Mouse (Mus musculus): Measurements from ENCODE around the gene Zc3h7a. TPM values are rescaled to one million over a fixed set of nuclear protein-coding genes. Genes with fewer than 3 reads are reported as not detected.
"Not testable (repeated sequence)": the region's sequence is repeated elsewhere in the genome, so short reads cannot be mapped to it uniquely, and the experiment has no call there.

The Zc3h7a gene
- total RNA-seq, 2 experiments from 2014 or later: 19.8 to 26.0 TPM

DNA sequence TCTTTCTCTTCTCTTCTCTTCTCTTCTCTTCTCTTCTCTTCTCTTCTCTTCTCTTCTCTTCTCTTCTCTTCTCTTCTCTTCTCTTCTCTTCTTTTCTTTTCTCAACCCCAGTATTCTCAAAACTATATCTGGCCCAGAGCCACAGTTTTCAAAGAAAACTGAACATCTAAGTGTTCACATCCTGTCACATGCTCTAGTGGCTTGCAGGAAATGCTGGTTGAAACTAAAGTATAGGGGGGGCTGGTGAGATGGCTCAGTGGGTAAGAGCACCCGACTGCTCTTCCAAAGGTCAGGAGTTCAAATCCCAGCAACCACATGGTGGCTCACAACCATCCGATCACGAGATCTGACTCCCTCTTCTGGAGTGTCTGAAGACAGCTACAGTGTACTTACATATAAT lies 18.5 kb downstream of the Zc3h7a start:
- intact Hi-C loops (cut with DNase I); DNase-seq: not testable (repeated sequence)

DNA sequence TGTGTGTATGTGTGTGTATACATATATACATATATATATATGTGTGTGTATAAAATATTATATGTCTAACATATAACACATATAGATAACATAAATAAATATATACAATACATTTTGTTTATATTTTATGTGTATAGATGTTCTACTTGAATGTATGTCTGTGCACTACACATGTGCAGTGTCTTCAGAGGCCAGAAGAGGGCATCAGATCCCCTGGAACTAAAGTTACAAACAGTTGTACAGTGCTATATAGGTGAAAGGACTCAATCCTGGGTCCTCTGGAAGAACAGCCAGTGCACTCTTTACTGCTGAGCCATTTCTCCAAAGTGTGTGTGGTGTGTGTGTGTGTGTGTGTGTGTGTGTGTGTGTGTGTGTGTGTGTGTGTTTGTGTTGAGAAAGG lies 21.7 kb downstream of the Zc3h7a start:
- no peak for DNase-seq
- intact Hi-C loops (cut with DNase I): no loop called here

DNA sequence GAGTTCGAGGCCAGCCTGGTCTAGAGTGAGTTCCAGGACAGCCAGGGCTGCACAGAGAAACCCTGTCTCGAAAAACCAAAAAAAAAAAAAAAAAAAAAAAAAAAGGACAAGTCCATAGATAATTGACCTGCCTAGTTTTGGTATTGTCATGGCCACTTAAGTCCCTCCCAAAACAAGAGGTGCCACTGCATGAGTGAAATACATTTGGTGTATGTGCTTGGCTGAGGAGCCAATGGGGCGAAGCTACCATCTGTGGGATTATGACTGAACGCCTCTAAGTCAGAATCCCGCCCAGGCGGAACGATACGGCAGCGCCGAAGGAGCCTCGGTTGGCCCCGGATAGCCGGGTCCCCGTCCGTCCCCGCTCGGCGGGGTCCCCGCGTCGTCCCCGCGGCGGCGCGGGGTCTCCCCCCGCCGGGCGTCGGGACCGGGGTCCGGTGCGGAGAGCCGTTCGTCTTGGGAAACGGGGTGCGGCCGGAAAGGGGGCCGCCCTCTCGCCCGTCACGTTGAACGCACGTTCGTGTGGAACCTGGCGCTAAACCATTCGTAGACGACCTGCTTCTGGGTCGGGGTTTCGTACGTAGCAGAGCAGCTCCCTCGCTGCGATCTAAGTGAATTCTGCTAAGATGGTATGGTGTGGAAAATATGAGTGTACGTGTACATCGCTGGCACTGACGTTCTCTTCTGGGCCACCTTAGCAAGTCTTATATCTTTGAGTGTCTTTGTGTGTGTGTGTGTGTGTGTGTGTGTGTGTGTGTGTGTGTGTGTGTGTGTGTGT lies 32.3 kb downstream of the Zc3h7a start:
- intact Hi-C loops (cut with DNase I): not testable (repeated sequence)
- DNase-seq: peak; percentile 100

DNA sequence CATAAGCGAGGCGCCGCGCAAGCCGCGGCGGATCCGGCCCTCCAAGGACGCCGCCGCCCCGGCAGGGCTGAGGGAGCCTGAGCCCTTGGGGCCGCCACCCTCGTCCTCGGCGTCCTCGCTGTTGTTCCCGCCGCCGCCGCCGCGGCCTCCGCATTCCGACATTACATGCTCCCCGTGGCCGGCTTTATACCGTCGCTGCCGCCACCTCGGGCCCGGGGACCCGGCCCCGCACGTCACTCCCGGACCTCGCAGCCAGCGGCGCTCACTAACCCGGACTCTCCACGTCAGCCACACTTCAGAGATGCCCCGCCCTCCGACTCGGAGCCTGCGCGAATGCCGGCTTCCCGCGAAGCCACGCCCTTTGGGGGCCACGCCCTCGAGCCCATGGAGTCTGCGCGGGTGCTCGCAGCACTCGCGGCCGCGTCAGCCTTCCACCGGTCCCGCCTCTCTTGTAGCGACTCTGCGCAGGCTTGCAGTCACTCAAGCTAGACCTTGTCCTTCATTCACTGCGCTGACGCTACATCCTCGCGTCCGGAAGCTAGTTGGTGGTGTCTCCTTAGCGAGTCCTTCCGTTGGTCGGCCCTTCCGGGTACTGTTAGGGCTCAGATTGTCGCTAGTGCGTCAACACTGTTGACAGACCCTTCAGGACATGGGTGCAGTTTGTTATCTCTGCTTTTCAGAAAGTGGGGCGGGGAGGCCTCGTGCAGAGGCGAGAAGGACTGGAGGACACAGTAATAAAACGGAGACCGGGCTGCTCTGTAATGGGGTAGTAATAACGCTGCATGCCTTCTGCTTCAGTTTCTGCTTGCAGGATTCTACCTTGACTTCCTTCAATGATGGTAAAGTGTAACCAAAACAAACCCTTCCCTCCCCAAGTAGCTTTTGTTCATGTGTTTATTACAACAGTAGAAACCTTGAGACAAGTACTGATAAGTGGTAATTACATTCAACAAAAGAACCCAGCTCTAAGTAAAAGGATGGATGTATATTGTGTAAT lies 41.5 kb downstream of the Zc3h7a start, which contains the start of gene Txndc11:
Gene Txndc11 (minus strand): TSS at position 303 of the 997 bp plus-strand sequence.
- peak; percentile 99 for DNase-seq
- intact Hi-C loops (cut with DNase I): loop anchor here (2.0 to 5.0 kb wide), 3 partner anchors 68 to 347 kb away; partner anchors contain the start of genes Gspt1, Rsl1d1, Socs1 and Tnp2

DNA sequence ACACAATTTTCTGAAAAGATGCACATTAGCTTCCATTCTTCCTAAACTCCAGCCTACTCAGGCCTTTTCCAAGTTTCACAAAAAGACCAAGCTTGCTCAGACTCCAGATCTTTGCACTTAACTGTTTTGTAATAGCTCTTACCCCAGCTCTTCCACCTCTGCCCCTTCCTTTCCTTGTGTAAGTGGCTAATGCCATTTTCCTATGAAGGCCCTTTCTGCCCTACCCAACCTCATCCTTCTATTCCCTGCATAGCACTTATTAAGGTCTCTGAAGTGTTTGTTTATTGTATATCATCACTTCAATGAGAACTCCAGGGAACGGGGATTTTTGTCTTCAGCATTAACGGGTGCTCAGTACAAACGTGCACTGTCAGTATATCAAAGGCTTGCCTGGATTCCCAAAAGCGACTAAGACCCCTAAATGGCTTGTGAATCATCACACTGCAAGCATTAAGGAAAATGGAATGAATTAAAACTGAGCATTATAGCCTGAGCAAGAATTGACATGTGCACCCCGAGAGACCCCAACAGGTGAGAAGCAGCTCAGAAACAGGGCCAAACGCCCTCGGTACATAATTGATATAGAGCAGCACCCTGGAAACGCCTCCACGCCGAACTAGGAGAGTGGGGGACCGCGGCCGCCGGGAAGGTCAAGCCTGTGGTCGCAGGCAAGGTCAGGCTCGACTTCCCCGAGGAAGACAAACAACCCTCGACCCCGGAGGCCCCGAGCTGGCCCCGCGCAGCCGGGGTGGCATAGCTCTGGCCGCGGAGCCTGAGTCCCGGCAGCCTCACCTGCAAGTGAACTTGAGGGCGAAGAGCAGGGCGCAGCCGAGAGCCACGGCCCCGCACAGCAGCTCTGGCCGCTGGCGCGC lies 42.5 kb downstream of the Zc3h7a start:
- DNase-seq: no peak
- intact Hi-C loops (cut with DNase I): loop anchor here (2.0 to 5.0 kb wide), 4 partner anchors 67 to 346 kb away; partner anchors contain the start of genes Gspt1, Litaf, Rsl1d1 and Socs1

DNA sequence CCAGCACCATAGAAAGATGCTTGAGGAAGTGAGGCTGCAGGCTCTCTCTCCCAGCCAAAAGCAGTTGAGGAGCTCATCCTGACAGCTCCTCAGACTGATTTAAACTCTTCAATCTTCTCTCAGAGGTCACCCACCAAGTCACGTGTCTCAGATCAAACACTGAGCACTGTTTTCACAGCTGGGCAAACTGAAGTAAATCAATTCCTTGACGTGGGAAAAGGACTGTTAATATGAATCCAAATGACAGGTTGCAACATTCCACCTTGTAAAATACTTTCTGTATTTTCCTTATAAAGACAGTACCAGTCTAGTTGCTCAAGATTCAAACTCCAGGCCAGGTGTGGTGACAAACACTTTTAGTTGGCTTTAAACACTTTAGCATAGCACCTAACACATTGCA lies 43.4 kb downstream of the Zc3h7a start:
- intact Hi-C loops (cut with DNase I): loop anchor here (2.0 to 5.0 kb wide), 3 partner anchors 66 to 346 kb away; partner anchors contain the start of genes Gspt1, Litaf, Socs1 and Tnp2
- DNase-seq: no peak

DNA sequence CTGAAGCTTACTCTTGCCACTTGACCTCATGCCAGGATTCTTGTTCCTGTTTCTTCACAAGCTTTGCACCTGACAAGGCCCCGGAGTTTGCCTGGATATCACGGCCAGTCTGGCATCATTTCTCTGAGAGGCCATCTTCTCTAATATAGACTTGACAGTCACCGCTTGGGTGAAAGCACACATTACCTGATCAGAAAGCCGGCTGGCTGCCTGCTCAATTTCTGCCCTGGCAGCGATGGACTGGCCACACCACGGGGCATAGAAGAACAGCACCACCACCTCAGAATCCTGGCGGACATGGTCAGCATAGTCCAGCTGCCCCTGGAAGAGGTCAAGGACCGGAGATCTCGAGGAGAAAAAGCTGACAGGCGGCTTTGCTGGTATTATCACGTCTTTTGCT lies 47.9 kb downstream of the Zc3h7a start:
- DNase-seq: no peak
- intact Hi-C loops (cut with DNase I): no loop called here

DNA sequence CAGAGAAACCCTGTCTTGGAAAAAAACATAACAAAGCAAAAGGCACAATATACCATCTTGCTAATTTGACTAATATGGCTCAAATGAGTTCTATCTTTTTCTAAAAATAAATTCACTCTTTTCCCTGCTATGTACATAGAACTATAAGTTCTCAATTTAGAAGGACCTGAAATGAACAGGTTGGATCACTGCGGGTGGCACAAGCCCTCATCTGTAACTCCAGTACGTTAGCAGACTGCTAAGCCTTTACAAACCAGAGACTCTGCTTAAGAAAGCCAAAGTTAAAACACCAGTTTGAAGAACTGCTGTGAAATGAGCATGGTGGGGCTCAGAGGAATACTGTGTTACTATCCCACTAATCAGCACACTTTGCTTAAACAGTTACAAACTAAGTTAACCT lies 50.8 kb downstream of the Zc3h7a start:
- no peak for DNase-seq
- intact Hi-C loops (cut with DNase I): no loop called here

DNA sequence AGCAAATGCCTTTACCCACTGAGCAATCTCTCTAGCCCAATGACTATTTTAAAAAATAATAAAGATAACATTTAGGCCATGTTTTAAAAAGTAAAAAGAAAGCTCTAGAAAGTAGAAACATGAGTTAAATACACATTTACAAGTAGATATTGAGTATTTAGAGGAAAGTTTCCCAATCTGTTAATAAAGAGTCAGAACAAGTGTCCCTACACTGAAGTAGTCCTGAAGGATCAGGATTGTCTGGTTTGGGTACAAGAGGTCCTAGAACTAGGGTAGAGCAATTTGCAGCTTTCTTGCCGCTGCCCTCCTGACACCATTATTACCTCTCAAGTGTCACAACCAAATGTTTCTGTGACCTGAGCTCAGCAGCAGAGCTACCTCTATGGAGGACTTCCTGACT lies 52.1 kb downstream of the Zc3h7a start:
- intact Hi-C loops (cut with DNase I): no loop called here

DNA sequence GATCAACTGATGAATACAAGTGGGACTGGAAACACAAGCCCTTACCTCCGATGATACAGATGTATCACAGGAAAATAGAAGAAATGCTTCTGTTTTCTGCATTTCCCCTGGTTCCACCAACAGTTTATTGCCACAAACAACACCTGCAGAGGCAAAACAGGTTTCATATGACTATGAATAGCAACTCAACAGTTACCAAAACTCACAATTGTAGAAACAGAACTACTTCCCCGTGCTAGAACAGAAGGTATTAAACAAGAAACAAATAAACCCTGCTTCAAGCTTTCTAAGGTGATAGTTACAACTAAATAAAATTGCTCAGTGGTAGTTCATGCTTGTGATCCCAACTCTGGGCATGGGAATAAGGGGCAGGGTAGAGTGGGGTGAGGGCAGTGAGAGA lies 53.6 kb downstream of the Zc3h7a start:
- DNase-seq: no peak
- intact Hi-C loops (cut with DNase I): no loop called here

More for the DNA sequence above, 52.1 kb downstream of the Zc3h7a start:
- no peak for DNase-seq

DNA sequence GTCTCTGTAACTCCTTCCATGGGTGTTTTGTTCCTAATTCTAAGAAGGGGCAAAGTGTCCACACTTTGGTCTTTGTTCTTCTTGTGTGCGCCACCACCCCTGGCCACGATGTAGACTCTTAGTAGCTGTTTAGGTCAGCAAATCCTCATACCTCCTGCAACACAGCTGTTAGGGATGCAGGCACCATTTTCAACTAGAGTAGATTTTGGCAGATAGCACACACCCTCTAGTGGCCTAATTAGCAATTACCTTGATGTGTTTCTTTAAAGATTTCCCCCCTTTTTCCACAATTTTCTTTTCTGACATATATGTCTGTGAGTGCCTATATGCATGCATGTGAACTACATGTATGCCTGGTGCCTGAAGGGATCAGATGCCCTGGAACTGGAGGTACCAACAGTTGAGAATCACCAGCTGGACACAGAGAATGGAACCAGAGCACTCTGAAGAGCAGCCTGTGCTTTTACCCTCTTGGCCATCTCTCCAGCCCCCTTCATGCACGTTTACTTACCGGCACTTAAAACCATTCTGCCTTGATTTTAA lies 66.9 kb downstream of the Zc3h7a start:
- intact Hi-C loops (cut with DNase I): loop anchor here (1.0 to 2.0 kb wide), 2 partner anchors 73 to 236 kb away; no protein-coding TSS in a partner anchor
- DNase-seq: no peak

DNA sequence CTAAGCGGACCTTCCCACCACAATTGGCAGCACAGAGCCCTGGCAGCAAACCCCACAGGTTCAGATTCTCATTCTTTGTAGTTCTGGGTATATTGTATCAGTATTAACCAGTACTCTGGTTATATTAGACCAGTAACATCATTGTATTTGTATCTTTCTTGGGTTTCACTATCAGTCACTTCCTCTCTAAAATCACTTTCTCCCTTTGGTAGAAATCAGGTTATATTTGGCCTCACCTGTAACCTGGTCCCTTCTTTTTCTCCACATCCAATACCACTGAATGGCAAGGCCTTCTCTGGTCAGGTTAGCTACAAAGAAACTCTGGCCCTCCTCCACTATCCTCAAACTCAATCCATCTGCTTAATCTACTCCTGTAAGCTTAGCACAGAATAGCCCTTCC lies 71.3 kb downstream of the Zc3h7a start:
- DNase-seq: no peak

DNA sequence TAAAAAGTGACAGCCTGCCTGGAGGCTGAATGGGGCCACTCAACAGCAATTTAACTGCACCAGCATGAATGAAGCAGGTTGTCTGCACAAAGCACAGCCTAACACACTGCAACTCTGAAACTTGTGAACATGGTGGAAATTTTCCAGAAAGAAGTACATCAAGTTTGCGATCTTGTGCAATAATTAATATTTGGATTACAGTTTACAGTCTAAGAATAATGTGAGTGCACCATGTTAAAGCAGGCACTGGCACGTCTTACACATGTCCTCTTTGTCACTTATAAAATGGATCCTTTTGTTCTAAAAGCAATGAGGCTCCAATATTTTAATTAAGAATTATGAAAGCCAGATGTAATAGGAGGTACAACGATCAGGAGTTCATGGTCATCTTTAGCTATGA lies 78.9 kb downstream of the Zc3h7a start:
- intact Hi-C loops (cut with DNase I): no loop called here

More for the DNA sequence above, 71.3 kb downstream of the Zc3h7a start:
- intact Hi-C loops (cut with DNase I): no loop called here

DNA sequence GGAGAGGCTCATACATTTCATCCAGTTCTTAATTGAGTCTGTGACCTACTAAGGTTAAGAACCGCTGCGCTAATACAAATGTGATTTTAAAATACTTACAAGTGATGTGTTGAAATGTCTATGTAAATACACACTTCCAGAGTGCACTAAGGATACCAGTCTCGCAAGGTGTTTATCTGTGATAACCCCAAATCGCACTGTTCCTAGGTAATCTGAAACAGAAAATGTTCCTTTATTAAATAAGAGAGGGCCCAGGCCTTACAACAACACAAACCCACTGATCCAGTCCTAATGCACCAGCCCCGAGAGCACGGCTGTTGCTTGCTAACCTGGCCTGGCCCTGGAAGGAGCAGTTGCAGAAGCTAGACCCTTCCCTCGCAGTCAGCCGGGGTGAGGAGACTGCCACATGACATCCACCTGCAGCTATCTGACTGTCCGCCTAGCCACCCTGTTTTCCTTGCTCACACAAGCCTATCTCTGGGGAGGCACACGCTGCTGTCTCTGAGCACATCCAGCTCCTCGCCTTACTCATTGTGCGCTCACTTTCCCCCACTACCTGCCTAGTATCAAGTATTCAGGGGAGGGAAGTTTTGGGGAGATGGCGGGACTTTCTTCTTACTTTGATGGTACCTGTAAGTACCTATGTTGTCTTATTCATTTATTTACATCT lies 82.3 kb downstream of the Zc3h7a start:
- DNase-seq: no peak
- intact Hi-C loops (cut with DNase I): loop anchor here (2.0 kb wide), 2 partner anchors 13 to 49 kb away; no protein-coding TSS in a partner anchor

More for the DNA sequence above, 78.9 kb downstream of the Zc3h7a start:
- DNase-seq: no peak

DNA sequence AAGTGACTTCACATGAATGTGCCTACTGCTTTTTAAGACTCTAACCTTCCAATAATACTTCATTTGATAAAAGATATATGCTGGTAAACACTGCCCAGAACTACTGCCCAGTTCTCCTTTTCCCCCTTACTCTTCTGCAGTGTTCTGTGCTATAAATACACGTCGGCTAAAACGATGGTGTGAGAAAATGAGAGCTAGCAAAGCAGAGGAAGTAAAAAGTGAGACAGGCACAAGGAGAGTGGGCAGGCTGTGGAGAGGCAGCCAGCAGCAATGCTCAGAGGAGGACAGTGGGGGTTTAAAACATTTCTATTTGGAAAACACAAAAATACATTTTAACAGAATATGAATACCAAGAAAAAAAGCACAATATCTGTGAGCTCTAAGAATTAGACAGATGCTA lies 83.7 kb downstream of the Zc3h7a start:
- DNase-seq: no peak
- intact Hi-C loops (cut with DNase I): loop anchor here (2.0 kb wide), 2 partner anchors 14 to 48 kb away; no protein-coding TSS in a partner anchor

DNA sequence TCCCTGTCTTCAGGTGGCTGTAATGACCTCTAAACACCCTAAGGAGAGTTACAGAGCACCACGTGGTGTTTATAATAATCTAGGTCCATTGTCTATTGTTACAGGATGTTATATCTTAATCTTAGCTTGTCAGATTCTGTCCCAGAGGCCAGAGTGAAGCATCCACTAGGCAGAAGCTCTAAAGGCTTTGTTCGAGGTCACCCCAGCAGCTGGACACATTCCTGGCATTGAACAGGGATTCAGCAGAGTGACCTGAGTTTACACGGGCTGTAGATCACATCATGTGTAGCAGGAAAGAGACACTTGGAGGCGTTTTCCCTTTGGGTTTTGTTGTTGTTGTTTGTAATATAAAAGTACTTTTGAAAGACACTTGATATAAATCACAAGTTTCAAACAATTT lies 84.1 kb downstream of the Zc3h7a start:
- intact Hi-C loops (cut with DNase I): loop anchor here (2.0 kb wide), 2 partner anchors 15 to 47 kb away; no protein-coding TSS in a partner anchor
- no peak for DNase-seq

DNA sequence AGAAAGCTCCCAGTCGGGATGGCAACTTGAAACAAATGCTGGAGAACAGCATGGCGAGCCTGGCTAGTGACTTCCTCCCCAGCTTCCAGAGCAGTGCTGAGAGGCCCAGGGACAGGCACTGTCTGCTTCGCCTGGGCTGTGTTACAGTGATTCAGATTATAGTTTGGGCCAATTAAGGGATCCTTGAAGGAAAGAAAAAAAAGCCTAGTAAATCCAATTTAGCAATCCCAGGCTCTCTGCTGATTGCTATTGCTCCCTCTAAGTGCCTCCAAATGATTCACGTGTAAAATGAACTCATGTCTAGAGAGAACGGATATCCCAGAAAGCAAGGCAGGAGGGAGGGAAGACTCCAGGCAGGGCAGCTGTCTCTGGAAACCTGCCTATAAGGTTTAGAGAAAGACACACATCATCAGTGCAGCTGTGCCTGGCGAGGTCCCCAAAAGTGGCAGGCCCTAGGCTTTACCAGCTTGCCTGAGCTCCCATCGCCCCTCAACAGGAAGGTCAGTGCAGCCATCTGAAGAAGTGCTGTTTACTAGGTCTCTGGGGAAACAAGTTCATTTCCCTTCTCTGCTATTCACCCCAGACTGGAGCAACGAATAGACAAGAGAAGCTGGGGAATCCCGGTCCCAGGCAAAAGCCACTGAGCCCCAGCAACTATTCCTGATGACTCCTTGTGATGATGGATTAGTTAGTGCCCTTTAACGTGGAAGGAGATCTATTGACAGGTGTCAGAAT lies 85.2 kb downstream of the Zc3h7a start:
- intact Hi-C loops (cut with DNase I): loop anchor here (1.0 kb wide), 1 partner anchor 18 kb away; no protein-coding TSS in a partner anchor
- DNase-seq: no peak
